Comparison of ENCODE assay signal across 22 mouse cellular contexts in the genomic region with DNA sequence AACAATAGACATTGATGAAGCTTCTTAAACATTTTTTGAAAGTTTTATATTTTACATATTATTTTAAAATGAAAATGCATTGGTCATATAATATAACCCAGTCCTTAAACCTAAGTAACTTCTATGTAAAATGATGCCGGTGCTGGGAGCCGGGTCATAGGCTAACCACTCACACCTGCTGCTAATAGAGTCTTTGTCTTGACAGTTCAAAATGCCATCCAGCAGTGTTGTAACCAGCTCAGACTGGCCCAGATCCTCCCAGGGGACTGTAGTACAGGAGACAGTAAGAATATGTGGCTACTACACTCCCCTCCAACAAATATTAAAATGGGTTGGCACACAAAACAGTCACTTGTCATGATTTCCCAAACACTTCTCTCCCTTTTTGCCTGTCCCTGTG.
DNase-seq lines count a peak whose midpoint lies in the region; ATAC-seq lines count a peak whose summit lies in the region.
"Had no signal": no experiment of that assay in that cellular context is flagged by ENCODE, and none has a peak within 500 bp of the region (broad histone marks: within the 10 kb centered on the region; RNA-seq: fewer than 3 reads in every experiment).

No protein-coding gene starts in this region.

- no peak overlapping the region for H3K4me3 ChIP-seq in hindbrain, embryonic 14.5 days (replicated peaks; ENCODE audit: low read length)
- H3K4me3 ChIP-seq in hindbrain, embryonic 16.5 days (ENCODE audit: low read length) = no peak overlapping the region
- H3K4me3 ChIP-seq in embryonic facial prominence, embryonic 10.5 days = no peak overlapping the region
- H3K4me3 ChIP-seq: embryonic facial prominence, embryonic 12.5 days; embryonic facial prominence, embryonic 15.5 days; gastrocnemius, adult 2 months had no signal

- 82% methylated on average over 2 of the region's 2 CpGs for WGBS in hindbrain, embryonic 14.5 days
- 86% methylated on average over 2 of the region's 2 CpGs for WGBS in hindbrain, embryonic 16.5 days
- 45% methylated on average over 2 of the region's 2 CpGs for WGBS in embryonic facial prominence, embryonic 10.5 days

- no peaks in the 10 kb centered on the region for H3K27me3 ChIP-seq in hindbrain, embryonic 14.5 days (ENCODE audit: control insufficient read depth, insufficient read depth, low read length)
- H3K27me3 ChIP-seq in hindbrain, embryonic 16.5 days (replicated peaks; ENCODE audit: control insufficient read depth, insufficient read depth, low read length) = no peaks in the 10 kb centered on the region
- H3K27me3 ChIP-seq in embryonic facial prominence, embryonic 10.5 days (replicated peaks; ENCODE audit: low read depth, poor library complexity, severe bottlenecking) = no peaks in the 10 kb centered on the region
- H3K27me3 ChIP-seq: embryonic facial prominence, embryonic 12.5 days; embryonic facial prominence, embryonic 15.5 days had no signal

- peak; percentile 10 for DNase-seq in embryo, embryonic 10 days (ENCODE audit: low spot score)
- DNase-seq in embryo, embryonic 9.5 days (ENCODE audit: extremely low spot score) = no peak
- DNase-seq in hindbrain, embryonic 14.5 days (ENCODE audit: low spot score) = peak; percentile 3
- peak; percentile 65 for DNase-seq in embryonic facial prominence, embryonic 10.5 days (ENCODE audit: low spot score)
- no peak for DNase-seq in cerebellum, adult 9-11 months
- DNase-seq in ovary, postnatal 14 days (ENCODE audit: low spot score) = no peak
- DNase-seq: adrenal gland, adult 8-10 months; adrenal gland, postnatal 25 days; cerebellum, adult 18-20 months; cerebellum, adult 9-10 months; cerebellum, postnatal 25 days; forebrain, postnatal 0 days; gastrocnemius, adult 2 months; gastrocnemius, postnatal 14 days; heart, adult 11 months had no signal

- H3K36me3 ChIP-seq in hindbrain, embryonic 14.5 days (replicated peaks; ENCODE audit: control insufficient read depth, insufficient read depth) = no peaks in the 10 kb centered on the region
- no peaks in the 10 kb centered on the region for H3K36me3 ChIP-seq in hindbrain, embryonic 16.5 days (ENCODE audit: control insufficient read depth, insufficient read depth, low read length)
- no peaks in the 10 kb centered on the region for H3K36me3 ChIP-seq in embryonic facial prominence, embryonic 10.5 days (replicated peaks)
- H3K36me3 ChIP-seq: embryonic facial prominence, embryonic 12.5 days; embryonic facial prominence, embryonic 15.5 days had no signal

- ATAC-seq in hindbrain, embryonic 14.5 days (ENCODE audit: low FRiP score) = no peak
- ATAC-seq in hindbrain, embryonic 16.5 days = no peak
- ATAC-seq: activated CD4-positive, CD25-positive, alpha-beta regulatory T cell, adult 4 months; forebrain, embryonic 14.5 days; forebrain, postnatal 0 days; intestine, postnatal 0 days had no signal

- H3K4me2 ChIP-seq in hindbrain, embryonic 14.5 days (replicated peaks) = no peak overlapping the region
- H3K4me2 ChIP-seq in hindbrain, embryonic 16.5 days (ENCODE audit: low read length) = no peak overlapping the region
- H3K4me2 ChIP-seq: embryonic facial prominence, embryonic 12.5 days; embryonic facial prominence, embryonic 15.5 days; heart, embryonic 11.5 days had no signal

- H3K9me3 ChIP-seq in hindbrain, embryonic 14.5 days (ENCODE audit: control insufficient read depth, low read length) = no peaks in the 10 kb centered on the region
- H3K9me3 ChIP-seq in hindbrain, embryonic 16.5 days (ENCODE audit: control insufficient read depth, low read length) = no peaks in the 10 kb centered on the region
- H3K9me3 ChIP-seq in embryonic facial prominence, embryonic 10.5 days = no peaks in the 10 kb centered on the region
- H3K9me3 ChIP-seq: embryonic facial prominence, embryonic 12.5 days; embryonic facial prominence, embryonic 15.5 days had no signal

- 0 out of 2 replicates have a peak, but pooled peaks cover 5% of the 10 kb centered on the region for H3K4me1 ChIP-seq in hindbrain, embryonic 14.5 days (replicated peaks; ENCODE audit: control insufficient read depth, insufficient read depth, low read length)
- no peaks in the 10 kb centered on the region for H3K4me1 ChIP-seq in hindbrain, embryonic 16.5 days (ENCODE audit: control insufficient read depth, insufficient read depth, low read depth, low read length)
- H3K4me1 ChIP-seq in embryonic facial prominence, embryonic 10.5 days = peaks cover 5% of the 10 kb centered on the region; the same call in 1 of the 2 replicates
- H3K4me1 ChIP-seq: embryonic facial prominence, embryonic 12.5 days; embryonic facial prominence, embryonic 15.5 days had no signal

- H3K9ac ChIP-seq in hindbrain, embryonic 14.5 days = no peak overlapping the region
- H3K9ac ChIP-seq in hindbrain, embryonic 16.5 days (ENCODE audit: low read depth, low read length) = no peak overlapping the region
- H3K9ac ChIP-seq: embryonic facial prominence, embryonic 12.5 days; embryonic facial prominence, embryonic 15.5 days; forebrain, postnatal 0 days had no signal

- no peak overlapping the region for H3K27ac ChIP-seq in hindbrain, embryonic 14.5 days
- no peak overlapping the region for H3K27ac ChIP-seq in hindbrain, embryonic 16.5 days (ENCODE audit: low read depth, low read length)
- no peak overlapping the region for H3K27ac ChIP-seq in embryonic facial prominence, embryonic 10.5 days (replicated peaks)
- H3K27ac ChIP-seq: embryonic facial prominence, embryonic 12.5 days; embryonic facial prominence, embryonic 15.5 days; gastrocnemius, adult 2 months had no signal

Comparison
In these comparisons a context has a peak if more than half of its experiments do, and no peak if none do; other contexts are left out.
1. DNase-seq: peak in embryo, embryonic 10 days (single experiment), hindbrain, embryonic 14.5 days (single experiment) and embryonic facial prominence, embryonic 10.5 days (single experiment); none in embryo, embryonic 9.5 days (single experiment), cerebellum, adult 9-11 months (single experiment) and ovary, postnatal 14 days (single experiment).